Mouse (Mus musculus) intestine, embryonic 15.5 days (tissue): Measurements from ENCODE around the gene Hoxa13. TPM values are rescaled to one million over a fixed set of nuclear protein-coding genes. Genes with fewer than 3 reads are reported as not detected.

Experiments used
- ATAC-seq: fragments of 200-750 bp; cut with Nextera tagmentation; 2 replicates; pipeline ENCODE4 v1.8.0; 2017; ENCODE audit warnings: moderate TSS enrichment, moderate library complexity
- H3K27ac ChIP-seq: fragments of 300-500 bp; sonication (generic); 2 replicates; pipeline ENCODE4 v1.5.1; 2015; ENCODE audit warnings: mild to moderate bottlenecking, inconsistent platforms
- H3K27me3 ChIP-seq: fragments of 300-500 bp; sonication (generic); replicated peaks from 2 replicates; pipeline ENCODE4 v1.6.1; 2015; ENCODE audit warnings: inconsistent platforms
- H3K36me3 ChIP-seq: fragments of 300-500 bp; sonication (generic); 2 replicates; pipeline ENCODE4 v1.6.1; 2015; ENCODE audit warnings: inconsistent platforms
- H3K4me1 ChIP-seq: fragments of 300-500 bp; sonication (generic); replicated peaks from 2 replicates; pipeline ENCODE4 v1.6.1; 2015; ENCODE audit warnings: inconsistent platforms
- H3K4me2 ChIP-seq: fragments of 300-500 bp; sonication (generic); replicated peaks from 2 replicates; pipeline ENCODE4 v1.6.1; 2015; ENCODE audit warnings: mild to moderate bottlenecking, inconsistent platforms
- H3K4me3 ChIP-seq: fragments of 300-500 bp; sonication (generic); replicated peaks from 2 replicates; pipeline ENCODE4 v1.5.1; 2015; ENCODE audit warnings: inconsistent platforms
- H3K9ac ChIP-seq: fragments of 300-500 bp; sonication (generic); 2 replicates; pipeline ENCODE4 v1.6.1; 2015; ENCODE audit warnings: inconsistent platforms
- H3K9me3 ChIP-seq: fragments of 300-500 bp; sonication (generic); 2 replicates; pipeline ENCODE4 v1.6.1; 2016; ENCODE audit warnings: inconsistent platforms
- WGBS: fragments of 180-500 bp; shearing (Covaris S2); methylation state at CpG from one replicate; pipeline ENCODE4 v1.1.7; 2015; 5-methylcytosine and 5-hydroxymethylcytosine counted together
- polyA plus RNA-seq: library from polyadenylated mRNA; unstranded; fragments of >200 nt; fragmentation: Nextera tagmentation; extraction: Ambion mirVana; gene quantifications from 2 replicates; pipeline ENCODE4 v1.2.1, GENCODE M21; 2015

The Hoxa13 gene
- polyA plus RNA-seq, 1 experiment from 2014 or later: 0.59 TPM

DNA sequence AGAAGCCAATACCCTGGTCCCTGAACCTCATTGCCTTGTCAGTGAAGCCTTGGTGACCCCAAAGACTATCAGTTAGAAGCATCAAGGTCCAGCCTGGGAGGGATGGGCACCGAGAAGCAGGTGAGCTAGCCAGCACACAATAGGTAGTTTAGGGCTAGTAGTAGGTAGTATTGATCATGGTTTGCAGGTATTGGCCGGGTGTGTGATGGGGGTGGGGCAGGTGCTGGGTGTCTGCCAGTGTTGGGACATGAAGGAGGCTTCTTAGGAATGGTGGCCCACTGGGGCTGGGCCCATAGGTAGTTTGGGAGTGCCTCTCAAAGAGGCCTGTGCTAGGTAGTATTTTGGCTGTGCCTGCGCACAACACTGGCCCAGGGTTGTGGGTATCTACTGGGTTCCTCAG, 45.6 kb downstream of the Hoxa13 start:
- Histone ChIP-seq H3K4me1 (peaks cover 26% of the 10 kb centered on the region), H3K4me2 (no peak overlapping the region), H3K4me3 (no peak overlapping the region), H3K9ac (no peak overlapping the region), H3K9me3 (no peaks in the 10 kb centered on the region), H3K36me3 (no peaks in the 10 kb centered on the region), H3K27me3 (peaks cover 80% of the 10 kb centered on the region), H3K27ac (no peak overlapping the region)
- ATAC-seq: no peak
- WGBS: 43% methylated on average over 3 of the region's 3 CpGs

DNA sequence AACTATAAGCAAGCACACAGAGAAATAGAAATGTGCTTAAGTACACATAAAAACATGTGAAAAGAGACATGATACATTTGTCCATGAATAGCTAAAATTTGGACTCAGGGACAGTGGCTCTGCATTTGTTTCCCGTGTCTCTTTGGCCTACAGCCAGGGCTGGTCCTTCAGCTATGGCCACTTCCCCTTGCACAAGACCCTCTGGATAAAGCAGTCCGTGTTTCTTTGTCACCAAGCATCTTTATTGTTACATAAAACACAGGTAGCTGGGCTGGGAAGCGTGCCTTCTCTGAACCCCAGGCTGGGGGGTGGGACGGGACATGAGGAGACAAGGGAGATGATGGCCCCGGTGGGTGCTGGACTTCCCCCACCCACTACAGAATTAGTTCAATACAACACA, 46.4 kb downstream of the Hoxa13 start:
- Histone ChIP-seq H3K4me3 (no peak overlapping the region), H3K27me3 (peaks cover 80% of the 10 kb centered on the region), H3K4me2 (no peak overlapping the region)

DNA sequence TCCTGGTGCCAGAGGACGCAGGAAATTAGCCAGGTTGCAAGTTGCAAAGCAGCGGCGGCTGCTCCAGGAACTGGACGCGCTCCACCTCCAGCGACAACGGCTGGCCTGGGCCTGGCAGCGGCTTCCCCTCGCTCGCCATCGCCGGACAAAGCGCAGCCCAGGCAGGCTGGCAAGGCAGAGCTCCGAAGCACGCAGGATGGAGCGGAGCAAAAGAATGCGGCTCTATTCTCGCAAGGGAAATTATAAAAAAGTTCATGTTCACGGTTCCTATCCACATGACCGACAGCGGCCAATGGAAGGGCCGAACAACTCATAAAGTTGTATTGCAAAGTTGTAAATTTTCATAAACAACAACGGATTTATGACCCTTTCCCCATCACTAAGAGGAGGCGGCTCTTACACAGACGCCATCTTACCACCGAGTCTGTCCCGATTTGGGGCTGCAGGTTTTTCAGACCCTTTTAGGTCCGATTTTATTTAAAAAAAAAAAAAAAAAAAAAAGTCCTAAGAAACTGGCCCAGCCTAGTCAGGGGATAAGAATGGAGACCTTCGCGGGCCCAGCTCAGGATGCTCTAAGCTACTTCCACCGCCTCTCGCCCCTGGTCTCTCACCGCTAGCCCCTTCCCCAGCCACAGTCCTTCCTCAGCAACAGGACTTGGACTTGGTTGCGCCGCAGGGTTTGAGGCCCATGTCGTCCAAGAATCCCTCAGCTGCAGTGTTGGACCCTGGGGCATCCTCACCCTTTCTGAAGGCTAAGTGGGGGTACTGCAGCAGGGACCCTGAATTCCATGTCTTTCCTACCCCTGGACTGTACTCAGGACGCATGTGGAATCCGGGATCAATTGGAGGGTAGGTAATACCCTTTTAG, 47.3 kb downstream of the Hoxa13 start, which contains the start of the genes Hoxa3 and Gm28308:
Hoxa3 (minus strand) TSS at position 218 of the 868 bp plus-strand sequence.
Gm28308 (minus strand) TSS at position 221 of the 868 bp plus-strand sequence.
- Histone ChIP-seq H3K27me3 (peaks cover 79% of the 10 kb centered on the region), H3K9ac (peak within 1 kb of the TSS; percentile 69), H3K27ac (peak within 1 kb of the TSS; percentile 91), H3K36me3 (no peaks in the 10 kb centered on the region), H3K4me1 (peaks cover 38% of the 10 kb centered on the region), H3K4me3 (peak within 1 kb of the TSS; percentile 52), H3K4me2 (peak within 1 kb of the TSS; percentile 69), H3K9me3 (no peaks in the 10 kb centered on the region)
- WGBS: 10% methylated on average over 38 of the region's 38 CpGs
- ATAC-seq: peak; percentile 37; the same call in 1 of the 2 replicates

More for the DNA sequence above, 46.4 kb downstream of the Hoxa13 start:
- Histone ChIP-seq H3K9ac (no peak overlapping the region), H3K36me3 (no peaks in the 10 kb centered on the region), H3K9me3 (no peaks in the 10 kb centered on the region), H3K4me1 (peaks cover 30% of the 10 kb centered on the region), H3K27ac (no peak overlapping the region)
- no peak for ATAC-seq
- WGBS: 52% methylated on average over 5 of the region's 5 CpGs

GRCm38 (mm10) chr6:52212556-52213118, 48.0 kb downstream of the Hoxa13 start:
- Histone ChIP-seq H3K4me2 (peak overlapping the region; percentile 69), H3K9ac (peak overlapping the region; percentile 69), H3K27ac (peak overlapping the region; percentile 91), H3K4me3 (peak overlapping the region; percentile 52), H3K36me3 (no peaks in the 10 kb centered on the region), H3K9me3 (no peaks in the 10 kb centered on the region), H3K4me1 (peaks cover 42% of the 10 kb centered on the region), H3K27me3 (peaks cover 76% of the 10 kb centered on the region)
- no peak for ATAC-seq
- 5% methylated on average over 22 of the region's 22 CpGs for WGBS

- Histone ChIP-seq H3K36me3 (no peaks in the 10 kb centered on the region), H3K4me1 (peaks cover 41% of the 10 kb centered on the region), H3K27me3 (peaks cover 77% of the 10 kb centered on the region), H3K27ac (peak overlapping the region; percentile 48; the same call in 1 of the 2 replicates), H3K4me3 (peak overlapping the region; percentile 52), H3K4me2 (peak overlapping the region; percentile 69), H3K9ac (peak overlapping the region; percentile 69), H3K9me3 (no peaks in the 10 kb centered on the region)
- peak; percentile 27; the same call in 1 of the 2 replicates for ATAC-seq
- WGBS: 6% methylated on average over 13 of the region's 13 CpGs
Observed at GRCm38 (mm10) chr6:52211961-52212360, 48.7 kb downstream of the Hoxa13 start.

GRCm38 (mm10) chr6:52211170-52211935, 49.3 kb downstream of the Hoxa13 start:
- no peaks in the 10 kb centered on the region for H3K36me3 ChIP-seq
- H3K4me2 ChIP-seq: peak overlapping the region; percentile 69
- H3K4me1 ChIP-seq: peaks cover 40% of the 10 kb centered on the region
- peak overlapping the region; percentile 69 for H3K9ac ChIP-seq
- H3K27me3 ChIP-seq: peaks cover 75% of the 10 kb centered on the region
- peak overlapping the region; percentile 52 for H3K4me3 ChIP-seq
- ATAC-seq: peak; percentile 72
- no peaks in the 10 kb centered on the region for H3K9me3 ChIP-seq
- WGBS: 2% methylated on average over 37 of the region's 37 CpGs
- H3K27ac ChIP-seq: peak overlapping the region; percentile 48; the same call in 1 of the 2 replicates

DNA sequence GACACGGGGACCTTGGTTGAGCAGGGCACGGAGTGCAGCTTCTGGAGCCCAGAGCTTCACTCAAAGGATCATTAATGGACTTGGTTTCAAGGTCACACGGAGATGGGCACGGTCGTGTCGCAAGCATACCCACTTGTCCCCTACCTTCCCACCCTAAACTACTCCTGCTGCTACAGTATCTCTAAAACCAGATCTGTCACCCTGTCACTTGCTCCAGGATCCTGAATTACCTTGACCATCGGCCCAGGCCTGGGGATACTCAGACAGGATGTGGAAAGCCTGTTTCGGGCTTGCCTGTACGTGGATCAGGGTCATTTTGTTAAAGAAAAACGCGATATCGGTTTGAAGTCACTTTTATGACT, 51.0 kb downstream of the Hoxa13 start:
- 0 out of 2 replicates have a peak overlapping the region, but pooled peaks have one; percentile 27 for H3K27ac ChIP-seq

GRCm38 (mm10) chr6:52208868-52209684, 51.6 kb downstream of the Hoxa13 start:
- 28% methylated on average over 17 of the region's 18 CpGs for WGBS
- H3K36me3 ChIP-seq: no peaks in the 10 kb centered on the region
- H3K4me1 ChIP-seq: peaks cover 39% of the 10 kb centered on the region
- peak overlapping the region; percentile 91 for H3K4me2 ChIP-seq
- no peak for ATAC-seq
- H3K4me3 ChIP-seq: peak overlapping the region; percentile 39
- no peaks in the 10 kb centered on the region for H3K9me3 ChIP-seq
- peak overlapping the region; percentile 30; the same call in 1 of the 2 replicates for H3K27ac ChIP-seq
- H3K27me3 ChIP-seq: peaks cover 66% of the 10 kb centered on the region
- peak overlapping the region; percentile 15 for H3K9ac ChIP-seq

More for the DNA sequence above, 51.0 kb downstream of the Hoxa13 start:
- 28% methylated on average over 12 of the region's 12 CpGs for WGBS
- peak overlapping the region; percentile 91 for H3K4me2 ChIP-seq
- H3K9me3 ChIP-seq: no peaks in the 10 kb centered on the region
- no peaks in the 10 kb centered on the region for H3K36me3 ChIP-seq
- no peak for ATAC-seq
- peaks cover 72% of the 10 kb centered on the region for H3K27me3 ChIP-seq
- peak overlapping the region; percentile 39 for H3K4me3 ChIP-seq
- peaks cover 39% of the 10 kb centered on the region for H3K4me1 ChIP-seq
- H3K9ac ChIP-seq: peak overlapping the region; percentile 15

GRCm38 (mm10) chr6:52208072-52208867, 52.4 kb downstream of the Hoxa13 start, which contains the start of gene Hoxa6:
Hoxa6 (minus strand) TSS chr6:52208722.
- no peaks in the 10 kb centered on the region for H3K36me3 ChIP-seq
- peak within 1 kb of the TSS; percentile 39 for H3K4me3 ChIP-seq
- H3K27me3 ChIP-seq: peaks cover 63% of the 10 kb centered on the region
- peak within 1 kb of the TSS; percentile 15 for H3K9ac ChIP-seq
- 0 out of 2 replicates have a peak, but pooled peaks have one; percentile 6 for ATAC-seq
- peak within 1 kb of the TSS; percentile 91 for H3K4me2 ChIP-seq
- no peaks in the 10 kb centered on the region for H3K9me3 ChIP-seq
- H3K27ac ChIP-seq: peak within 1 kb of the TSS; percentile 33
- peaks cover 39% of the 10 kb centered on the region for H3K4me1 ChIP-seq
- 7% methylated on average over 47 of the region's 47 CpGs for WGBS
